Mouse (Mus musculus): ENCODE measurements around the gene Cklf. TPM values are rescaled to one million over a fixed set of nuclear protein-coding genes. Genes with fewer than 3 reads are reported as not detected.

Cklf gene
- polyA plus RNA-seq (2012; rRNA removed): 10.2 and 13.6 TPM in 2 replicates
- 16.5 and 17.9 TPM in 2 replicates for polyA plus RNA-seq (2014; fragmentation: Nextera tagmentation; extraction: Ambion mirVana)

GRCm38 (mm10) chr8:104250439-104251367 lies at the start of gene Cklf:
Cklf (plus strand) TSS chr8:104250861.
- no peaks in the 10 kb centered on the region for H3K36me3 ChIP-seq (replicated peaks; ENCODE audit: control insufficient read depth, insufficient read depth, low read depth)
- WGBS (ENCODE audit: insufficient replicate concordance): 4% methylated on average over 41 of the region's 41 CpGs
- peak within 1 kb of the TSS; percentile 68 to 99 for H3K4me3 ChIP-seq (ENCODE audit: insufficient read depth in 1 of 2, low read depth in 2 of 2, low read length in 2 of 2)
- DNase-seq (ENCODE audit: low read depth in 3 of 3, low spot score in 3 of 3) (peak; percentile 81 to 84 (median 82)), ATAC-seq (ENCODE audit: insufficient read depth) (peak; percentile 83)
- peak within 1 kb of the TSS; percentile 50 for H3K27ac ChIP-seq
- no peaks in the 10 kb centered on the region for H3K9me3 ChIP-seq (ENCODE audit: control insufficient read depth, low read length)
- H3K4me2 ChIP-seq (ENCODE audit: low read depth): peak within 1 kb of the TSS; percentile 84
- H3K27me3 ChIP-seq (ENCODE audit: control insufficient read depth, insufficient read depth, low read length): no peaks in the 10 kb centered on the region
- peaks cover 9 to 24% of the 10 kb centered on the region in 2 experiments for H3K4me1 ChIP-seq (replicated peaks; ENCODE audit: control insufficient read depth in 2 of 2, insufficient read depth in 2 of 2, low read length in 1 of 2)
- TF ChIP-seq EP300 (IDR thresholded peaks at IDR 0.05; ENCODE audit: low read depth) (no peak), CTCF (IDR thresholded peaks at IDR 0.05; ENCODE audit: low read depth) (peak; percentile 34; the same call in 1 of the 2 replicates)
- peak within 1 kb of the TSS; percentile 75 for H3K9ac ChIP-seq (replicated peaks)

- H3K27me3 ChIP-seq (ENCODE audit: control insufficient read depth, insufficient read depth, low read length): no peaks in the 10 kb centered on the region
- H3K27ac ChIP-seq: no peak overlapping the region
- H3K4me3 ChIP-seq (ENCODE audit: insufficient read depth in 1 of 2, low read depth in 2 of 2, low read length in 2 of 2): no peak overlapping the region
- no peaks in the 10 kb centered on the region for H3K9me3 ChIP-seq (ENCODE audit: control insufficient read depth, low read length)
- no peaks in the 10 kb centered on the region for H3K4me1 ChIP-seq (replicated peaks; ENCODE audit: control insufficient read depth in 2 of 2, insufficient read depth in 2 of 2, low read length in 1 of 2)
- TF ChIP-seq CTCF (IDR thresholded peaks at IDR 0.05; ENCODE audit: low read depth) (no peak), EP300 (IDR thresholded peaks at IDR 0.05; ENCODE audit: low read depth) (no peak)
- no peak overlapping the region for H3K9ac ChIP-seq (replicated peaks)
- DNase-seq (ENCODE audit: low read depth in 3 of 3, low spot score in 3 of 3) (no peak), ATAC-seq (ENCODE audit: insufficient read depth) (no peak)
- H3K36me3 ChIP-seq (replicated peaks; ENCODE audit: control insufficient read depth, insufficient read depth, low read depth): no peaks in the 10 kb centered on the region
- WGBS (ENCODE audit: insufficient replicate concordance): 51% methylated on average over 3 of the region's 3 CpGs
- no peak overlapping the region for H3K4me2 ChIP-seq (ENCODE audit: low read depth)
These were observed 49.0 kb upstream of the Cklf start for GRCm38 (mm10) chr8:104201622-104202021.

GRCm38 (mm10) chr8:104202320-104202719 lies 48.3 kb upstream of the Cklf start:
- Histone ChIP-seq H3K4me2 (ENCODE audit: low read depth) (no peak overlapping the region), H3K4me1 (replicated peaks; ENCODE audit: control insufficient read depth in 2 of 2, insufficient read depth in 2 of 2, low read length in 1 of 2) (no peaks in the 10 kb centered on the region), H3K9me3 (ENCODE audit: control insufficient read depth, low read length) (no peaks in the 10 kb centered on the region), H3K27ac (no peak overlapping the region), H3K27me3 (ENCODE audit: control insufficient read depth, insufficient read depth, low read length) (no peaks in the 10 kb centered on the region), H3K4me3 (ENCODE audit: insufficient read depth in 1 of 2, low read depth in 2 of 2, low read length in 2 of 2) (no peak overlapping the region), H3K9ac (replicated peaks) (no peak overlapping the region), H3K36me3 (replicated peaks; ENCODE audit: control insufficient read depth, insufficient read depth, low read depth) (no peaks in the 10 kb centered on the region)
- ATAC-seq (ENCODE audit: insufficient read depth) (no peak), DNase-seq (ENCODE audit: low read depth in 3 of 3, low spot score in 3 of 3) (no peak)
- 63% methylated on average over 4 of the region's 4 CpGs for WGBS (ENCODE audit: insufficient replicate concordance)
- no peak for TF ChIP-seq CTCF (IDR thresholded peaks at IDR 0.05; ENCODE audit: low read depth)
- TF ChIP-seq EP300 (IDR thresholded peaks at IDR 0.05; ENCODE audit: low read depth): no peak

- Histone ChIP-seq H3K27me3 (ENCODE audit: control insufficient read depth, insufficient read depth, low read length) (no peaks in the 10 kb centered on the region), H3K4me3 (ENCODE audit: insufficient read depth in 1 of 2, low read depth in 2 of 2, low read length in 2 of 2) (no peak overlapping the region), H3K9me3 (ENCODE audit: control insufficient read depth, low read length) (no peaks in the 10 kb centered on the region), H3K9ac (replicated peaks) (no peak overlapping the region), H3K27ac (no peak overlapping the region), H3K36me3 (replicated peaks; ENCODE audit: control insufficient read depth, insufficient read depth, low read depth) (no peaks in the 10 kb centered on the region), H3K4me1 (replicated peaks; ENCODE audit: control insufficient read depth in 2 of 2, insufficient read depth in 2 of 2, low read length in 1 of 2) (no peaks in the 10 kb centered on the region), H3K4me2 (ENCODE audit: low read depth) (no peak overlapping the region)
- TF ChIP-seq EP300 (IDR thresholded peaks at IDR 0.05; ENCODE audit: low read depth) (no peak), CTCF (IDR thresholded peaks at IDR 0.05; ENCODE audit: low read depth) (no peak)
- 60% methylated on average over 3 of the region's 3 CpGs for WGBS (ENCODE audit: insufficient replicate concordance)
- ATAC-seq (ENCODE audit: insufficient read depth) (no peak), DNase-seq (ENCODE audit: low read depth in 3 of 3, low spot score in 3 of 3) (no peak)
These were observed 45.4 kb upstream of the Cklf start for GRCm38 (mm10) chr8:104205292-104205691.

GRCm38 (mm10) chr8:104217601-104218000 lies 33.1 kb upstream of the Cklf start:
- Histone ChIP-seq H3K4me1 (replicated peaks; ENCODE audit: control insufficient read depth in 2 of 2, insufficient read depth in 2 of 2, low read length in 1 of 2) (no peaks in the 10 kb centered on the region), H3K4me3 (ENCODE audit: insufficient read depth in 1 of 2, low read depth in 2 of 2, low read length in 2 of 2) (no peak overlapping the region), H3K36me3 (replicated peaks; ENCODE audit: control insufficient read depth, insufficient read depth, low read depth) (no peaks in the 10 kb centered on the region), H3K27me3 (ENCODE audit: control insufficient read depth, insufficient read depth, low read length) (no peaks in the 10 kb centered on the region), H3K9me3 (ENCODE audit: control insufficient read depth, low read length) (no peaks in the 10 kb centered on the region), H3K4me2 (ENCODE audit: low read depth) (no peak overlapping the region), H3K9ac (replicated peaks) (no peak overlapping the region), H3K27ac (no peak overlapping the region)
- ATAC-seq (ENCODE audit: insufficient read depth) (no peak), DNase-seq (ENCODE audit: low read depth in 3 of 3, low spot score in 3 of 3) (no peak)
- WGBS (ENCODE audit: insufficient replicate concordance): 63% methylated on average over 5 of the region's 5 CpGs
- no peak for TF ChIP-seq EP300 (IDR thresholded peaks at IDR 0.05; ENCODE audit: low read depth)
- TF ChIP-seq CTCF (IDR thresholded peaks at IDR 0.05; ENCODE audit: low read depth): no peak

Data from liver, embryonic 14.5 days (tissue).